Comparison of ENCODE assay signal across 8 mouse cellular contexts in the genomic region with DNA sequence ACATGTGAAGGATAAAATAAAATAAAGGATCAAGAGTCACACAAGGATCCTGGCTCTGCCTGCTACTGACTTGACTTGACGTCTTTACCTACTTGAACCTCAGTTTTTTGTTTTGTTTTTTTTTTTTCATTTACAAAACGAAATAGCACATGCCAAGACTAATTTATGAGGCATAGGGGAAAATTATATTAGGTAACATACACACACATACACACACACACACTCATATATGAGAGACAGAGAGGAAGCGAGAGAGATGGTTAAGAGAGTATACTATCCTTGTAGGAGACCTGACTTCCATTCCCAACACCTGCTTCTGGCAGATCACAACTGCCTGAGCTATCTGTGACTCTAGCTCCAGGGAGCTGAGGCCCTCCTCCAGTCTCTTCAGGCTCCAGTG. TPM values are rescaled to one million over a fixed set of nuclear protein-coding genes. Genes with fewer than 3 reads are reported as not detected.
DNase-seq lines count a peak whose midpoint lies in the region; ATAC-seq lines count a peak whose summit lies in the region.

A gene (minus strand): TSS at position 101 of the 400 bp plus-strand sequence.

- H3K9me3 ChIP-seq in neural tube, embryonic 11.5 days (ENCODE audit: control insufficient read depth, low read length): no peaks in the 10 kb centered on the region
- H3K9me3 ChIP-seq in embryonic facial prominence, embryonic 13.5 days: no peaks in the 10 kb centered on the region
- no peaks in the 10 kb centered on the region for H3K9me3 ChIP-seq in heart, embryonic 15.5 days (replicated peaks)
- no peaks in the 10 kb centered on the region for H3K9me3 ChIP-seq in neural tube, embryonic 14.5 days (ENCODE audit: control insufficient read depth, low read length)

- no peak within 1 kb of the TSS for H3K4me3 ChIP-seq in neural tube, embryonic 11.5 days (ENCODE audit: low read depth, low read length)
- H3K4me3 ChIP-seq in embryonic facial prominence, embryonic 13.5 days: no peak within 1 kb of the TSS
- no peak within 1 kb of the TSS for H3K4me3 ChIP-seq in heart, embryonic 15.5 days
- H3K4me3 ChIP-seq in neural tube, embryonic 14.5 days (ENCODE audit: low read depth, low read length): peak within 1 kb of the TSS; percentile 95

- H3K4me1 ChIP-seq in neural tube, embryonic 11.5 days (ENCODE audit: control insufficient read depth, insufficient read depth, low read length): peaks cover 8% of the 10 kb centered on the region
- H3K4me1 ChIP-seq in embryonic facial prominence, embryonic 13.5 days: peaks cover 35% of the 10 kb centered on the region
- H3K4me1 ChIP-seq in heart, embryonic 15.5 days (replicated peaks): peaks cover 34% of the 10 kb centered on the region
- H3K4me1 ChIP-seq in neural tube, embryonic 14.5 days (ENCODE audit: control insufficient read depth, insufficient read depth, low read length): peaks cover 24% of the 10 kb centered on the region

- intact Hi-C loops in left cerebral cortex, postnatal 25 days (cut with DNase I): loop anchor here (5.0 kb wide), 2 partner anchors 33 to 63 kb away; a partner anchor contains a TSS

- 78% methylated on average over 3 of the region's 3 CpGs for WGBS in neural tube, embryonic 11.5 days
- WGBS in embryonic facial prominence, embryonic 13.5 days: 83% methylated on average over 3 of the region's 3 CpGs
- 84% methylated on average over 3 of the region's 3 CpGs for WGBS in heart, embryonic 15.5 days
- WGBS in neural tube, embryonic 14.5 days: 75% methylated on average over 3 of the region's 3 CpGs

- H3K27ac ChIP-seq in neural tube, embryonic 11.5 days (ENCODE audit: low read depth, low read length): no peak within 1 kb of the TSS
- H3K27ac ChIP-seq in embryonic facial prominence, embryonic 13.5 days: no peak within 1 kb of the TSS
- H3K27ac ChIP-seq in heart, embryonic 15.5 days: no peak within 1 kb of the TSS
- no peak within 1 kb of the TSS; the same call in 1 of the 2 replicates for H3K27ac ChIP-seq in neural tube, embryonic 14.5 days (ENCODE audit: low read depth, low read length)

- H3K36me3 ChIP-seq in neural tube, embryonic 11.5 days (ENCODE audit: control insufficient read depth, insufficient read depth, low read length): no peaks in the 10 kb centered on the region
- no peaks in the 10 kb centered on the region for H3K36me3 ChIP-seq in embryonic facial prominence, embryonic 13.5 days
- H3K36me3 ChIP-seq in heart, embryonic 15.5 days: no peaks in the 10 kb centered on the region
- H3K36me3 ChIP-seq in neural tube, embryonic 14.5 days (ENCODE audit: control insufficient read depth, insufficient read depth, low read length): peaks cover 14% of the 10 kb centered on the region

- DNase-seq in neural tube, embryonic 11.5 days (ENCODE audit: low spot score): no peak
- no peak for DNase-seq in neural tube, embryonic 10.5 days (ENCODE audit: extremely low spot score, low spot score)
- no peak for DNase-seq in left cerebral cortex, postnatal 25 days (ENCODE audit: low spot score in 2 of 2)
- DNase-seq in spleen, adult 12 weeks (ENCODE audit: low spot score): no peak
- DNase-seq in embryo, embryonic 10.5 days (ENCODE audit: low spot score): no peak

- no peak within 1 kb of the TSS for H3K9ac ChIP-seq in neural tube, embryonic 11.5 days (ENCODE audit: low read length)
- H3K9ac ChIP-seq in embryonic facial prominence, embryonic 13.5 days: no peak within 1 kb of the TSS
- no peak within 1 kb of the TSS for H3K9ac ChIP-seq in heart, embryonic 15.5 days
- H3K9ac ChIP-seq in neural tube, embryonic 14.5 days (replicated peaks; ENCODE audit: low read depth, low read length): no peak within 1 kb of the TSS; the same call in 1 of the 2 replicates

- H3K4me2 ChIP-seq in neural tube, embryonic 11.5 days (ENCODE audit: low read depth): no peak within 1 kb of the TSS
- H3K4me2 ChIP-seq in embryonic facial prominence, embryonic 13.5 days: no peak within 1 kb of the TSS
- H3K4me2 ChIP-seq in heart, embryonic 15.5 days: no peak within 1 kb of the TSS
- H3K4me2 ChIP-seq in neural tube, embryonic 14.5 days (ENCODE audit: low read depth, low read length): peak within 1 kb of the TSS; percentile 92

- ATAC-seq in neural tube, embryonic 11.5 days (ENCODE audit: insufficient read depth, low FRiP score, low TSS enrichment): no peak
- ATAC-seq in embryonic facial prominence, embryonic 13.5 days (ENCODE audit: insufficient number of reproducible peaks, insufficient read depth, low FRiP score, low TSS enrichment, low read depth): no peak
- ATAC-seq in heart, embryonic 15.5 days (replicated peaks; ENCODE audit: insufficient number of reproducible peaks, insufficient read depth, low FRiP score, low read depth): no peak
- ATAC-seq in neural tube, embryonic 14.5 days (ENCODE audit: low read depth): no peak

- H3K27me3 ChIP-seq in neural tube, embryonic 11.5 days (ENCODE audit: control insufficient read depth, insufficient read depth, low read length): no peaks in the 10 kb centered on the region
- peaks cover 17% of the 10 kb centered on the region for H3K27me3 ChIP-seq in embryonic facial prominence, embryonic 13.5 days
- 0 out of 2 replicates have a peak, but pooled peaks cover 3% of the 10 kb centered on the region for H3K27me3 ChIP-seq in heart, embryonic 15.5 days
- no peaks in the 10 kb centered on the region for H3K27me3 ChIP-seq in neural tube, embryonic 14.5 days (ENCODE audit: control insufficient read depth, insufficient read depth, low read length)

RNA-seq across cellular contexts. Expression of the gene that starts here (rescaled TPM):
- 78.2 and 79.1 TPM in 2 replicates for polyA plus RNA-seq in neural tube, embryonic 11.5 days (2014; fragmentation: Nextera tagmentation; extraction: Ambion mirVana)
- 46.3 and 47.0 TPM in 2 replicates for polyA plus RNA-seq in embryonic facial prominence, embryonic 13.5 days (2015; fragmentation: Nextera tagmentation; extraction: Ambion mirVana)
- 51.0 and 51.1 TPM in 2 replicates for polyA plus RNA-seq in heart, embryonic 15.5 days (2015; fragmentation: Nextera tagmentation; extraction: Ambion mirVana)
- total RNA-seq in left cerebral cortex, postnatal 25 days (2021): 100 to 1,000 TPM; 202 to 222 TPM
- 111 and 144 TPM in 2 replicates for polyA plus RNA-seq in neural tube, embryonic 14.5 days (2014; fragmentation: Nextera tagmentation; extraction: Ambion mirVana)
